Mouse (Mus musculus): Measurements from ENCODE around the gene Tmem45a.

The Tmem45a gene

DNA sequence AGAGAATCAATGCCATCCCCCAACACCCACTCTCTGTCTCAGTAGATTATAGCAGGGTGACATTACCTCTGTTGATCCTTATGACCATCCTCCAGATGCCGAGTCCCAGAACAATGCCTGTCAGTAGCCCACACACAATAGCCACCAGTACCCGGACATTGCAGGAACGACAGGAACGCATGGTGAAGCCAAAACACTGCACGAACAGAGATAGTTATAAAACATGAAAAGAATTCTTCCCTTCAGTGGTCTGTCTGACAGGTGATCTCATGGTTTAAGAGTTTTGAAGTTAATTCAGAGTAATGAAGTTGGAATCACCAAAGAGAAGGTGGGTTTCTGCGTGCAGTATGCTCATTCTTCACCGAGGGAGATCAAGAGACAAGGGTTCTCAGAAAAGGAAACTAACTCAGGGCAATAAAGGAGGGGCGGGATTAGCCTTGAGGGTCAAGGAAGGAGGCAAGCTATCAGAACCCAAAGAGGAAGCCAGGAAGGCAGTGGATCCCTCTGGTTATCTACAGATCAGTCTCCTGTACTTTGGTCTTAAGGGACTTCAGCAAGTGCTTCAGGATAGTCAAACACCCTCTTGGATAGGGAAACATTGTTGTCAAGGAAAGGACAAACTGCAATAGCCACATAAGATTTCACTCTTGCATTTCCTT lies 90.4 kb downstream of the Tmem45a start, which contains the start of gene Adgrg7:
TSS of gene Adgrg7 (minus strand) at position 375 of the 659 bp plus-strand sequence.
- DNase-seq (ENCODE audit: low spot score), result no peak

DNA sequence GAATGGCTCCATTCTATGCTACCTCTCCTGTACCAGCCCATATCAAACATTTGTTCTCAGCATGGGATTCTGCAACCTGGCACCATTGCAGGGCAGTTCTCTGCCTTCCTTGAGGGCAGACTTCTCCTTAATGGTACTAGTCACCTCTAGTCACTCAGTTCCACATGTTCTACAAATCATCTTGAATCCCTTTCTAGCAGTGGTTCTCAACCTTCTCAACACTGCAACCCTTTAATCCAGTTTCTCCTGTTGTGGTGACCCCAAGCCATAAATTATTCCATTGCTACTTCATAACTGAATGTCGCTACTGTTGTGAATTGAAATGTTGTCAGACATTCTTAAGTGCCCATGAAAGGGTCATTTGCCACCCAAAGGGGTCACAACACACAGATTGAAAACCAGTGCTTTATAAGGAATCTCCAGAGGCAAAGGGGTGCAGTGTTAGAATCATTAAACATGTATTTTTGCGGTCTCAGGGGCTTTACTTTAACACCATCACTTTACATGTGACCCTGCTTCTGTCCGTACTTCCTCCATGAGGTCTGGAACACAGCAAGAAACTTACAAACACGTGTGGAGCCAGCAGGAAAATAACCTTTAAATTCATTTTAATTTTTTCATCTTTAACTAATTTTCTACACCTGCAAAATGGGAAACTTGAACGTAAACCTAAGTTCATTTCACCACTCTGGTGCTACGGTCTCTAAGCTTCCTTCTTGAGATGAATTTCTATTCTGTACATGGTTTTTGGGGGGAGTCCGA lies 91.4 kb downstream of the Tmem45a start:
- DNase-seq (ENCODE audit: low spot score), result no peak

GRCm38 (mm10) chr16:56793778-56794177 lies 92.2 kb downstream of the Tmem45a start:
- no peak for DNase-seq (ENCODE audit: low spot score)

GRCm38 (mm10) chr16:56785943-56786342 lies 100.0 kb downstream of the Tmem45a start:
- no peak for DNase-seq (ENCODE audit: low spot score)

DNA sequence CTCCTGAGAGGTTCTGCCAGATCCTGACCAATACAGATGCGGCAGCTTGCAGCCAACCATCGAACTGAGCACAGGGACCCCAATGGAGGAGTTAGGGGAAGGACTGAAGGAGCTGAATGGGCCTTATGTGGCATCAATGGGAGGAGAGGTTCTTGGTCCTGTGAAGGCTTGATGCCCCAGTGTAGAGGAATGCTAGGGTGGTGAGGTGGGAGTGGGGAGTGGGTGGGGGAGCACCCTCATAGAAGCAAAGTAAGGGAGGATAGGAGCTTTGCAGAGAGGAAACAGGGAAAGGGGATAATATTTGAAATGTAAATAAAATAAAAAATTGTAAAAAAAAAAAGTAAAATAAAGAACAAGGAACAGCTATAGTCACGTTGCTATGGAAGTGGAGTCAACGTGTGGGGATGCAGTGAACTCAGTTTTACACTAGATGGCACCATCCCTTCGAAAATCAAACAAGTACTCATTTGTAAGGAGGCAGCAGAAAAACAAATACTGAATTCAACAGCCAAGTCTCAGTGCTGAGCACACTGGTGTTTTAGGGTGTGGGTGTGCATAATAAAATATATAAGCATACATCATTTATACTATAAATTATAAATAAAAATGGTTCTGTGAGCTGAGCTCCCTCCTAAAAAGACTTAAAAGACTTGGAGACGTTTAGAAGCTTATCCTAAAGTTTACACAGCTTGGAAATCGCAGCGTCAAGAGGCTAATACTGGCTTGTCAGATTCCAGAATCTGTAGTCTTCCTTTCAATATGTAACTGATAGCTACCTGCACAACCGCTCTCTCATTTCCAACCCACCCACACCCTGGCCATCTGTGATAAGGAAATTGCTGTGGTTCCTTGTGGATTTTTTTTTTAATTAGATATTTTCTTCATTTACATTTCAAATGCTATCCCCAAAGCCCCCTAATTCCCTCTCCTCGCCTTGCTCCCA lies 114.5 kb downstream of the Tmem45a start:
- DNase-seq (ENCODE audit: low spot score), result no peak
